Mouse (Mus musculus): ENCODE measurements around the gene Frs3.

Frs3 gene

GRCm38 (mm10) chr17:47737271-47738065 lies 48.6 kb downstream of the Frs3 start:
- DNase-seq = peak; percentile 90

GRCm38 (mm10) chr17:47738066-47738878 lies 49.4 kb downstream of the Frs3 start:
- DNase-seq = peak; percentile 60

- no peak for DNase-seq
Measured at GRCm38 (mm10) chr17:47738879-47739798, 50.3 kb downstream of the Frs3 start.

- DNase-seq = no peak
Measured at GRCm38 (mm10) chr17:47740186-47740585, 51.4 kb downstream of the Frs3 start.

- no peak for DNase-seq
Measured at GRCm38 (mm10) chr17:47742991-47743734, 54.3 kb downstream of the Frs3 start.

- peak; percentile 8 for DNase-seq
Measured at GRCm38 (mm10) chr17:47744086-47744485, 55.3 kb downstream of the Frs3 start.

GRCm38 (mm10) chr17:47744746-47745368 lies 56.0 kb downstream of the Frs3 start:
- no peak for DNase-seq

- DNase-seq = no peak
Measured at GRCm38 (mm10) chr17:47748791-47749553, 60.1 kb downstream of the Frs3 start.

- no peak for DNase-seq
Measured at GRCm38 (mm10) chr17:47749626-47750025, 60.8 kb downstream of the Frs3 start.

- no peak for DNase-seq
Measured at GRCm38 (mm10) chr17:47750101-47750500, 61.3 kb downstream of the Frs3 start.

GRCm38 (mm10) chr17:47751811-47752210 lies 63.0 kb downstream of the Frs3 start:
- no peak for DNase-seq

- DNase-seq = no peak
Measured at GRCm38 (mm10) chr17:47753130-47753775, 64.4 kb downstream of the Frs3 start.

Data from cerebellum, adult 9-10 months (tissue).